Mouse (Mus musculus) C2C12 (cell line): ENCODE data around the gene Faah. TPM values are rescaled to one million over a fixed set of nuclear protein-coding genes. Genes with fewer than 3 reads are reported as not detected.

Source experiments
- H3K27me3 ChIP-seq: one replicate; pipeline ENCODE4 v1.6.1; 2011; ENCODE audit not compliant: control insufficient read depth, insufficient read depth, insufficient read length
- H3K36me3 ChIP-seq: one replicate; pipeline ENCODE4 v1.6.1; 2011; ENCODE audit not compliant: control insufficient read depth, insufficient read depth
- H3K4me3 ChIP-seq: one replicate; pipeline ENCODE4 v1.5.1; 2011; ENCODE audit warnings: mild to moderate bottlenecking, control low read depth; ENCODE audit not compliant: poor library complexity, insufficient read depth, severe bottlenecking
- H3K79me2 ChIP-seq: one replicate; pipeline ENCODE4 v1.6.1; 2011; ENCODE audit not compliant: control insufficient read depth, insufficient read depth
- H3K79me3 ChIP-seq: one replicate; pipeline ENCODE4 v1.6.1; 2011; ENCODE audit warnings: low read depth, control low read depth
- H3ac ChIP-seq: one replicate; pipeline ENCODE3; 2011; ENCODE audit warnings: low read depth; ENCODE audit not compliant: control insufficient read depth, insufficient read length
- CEBPB ChIP-seq: IDR thresholded peaks from one replicate; pipeline ENCODE4 v1.6.1; 2011; ENCODE audit warnings: low read depth, mild to moderate bottlenecking, control low read depth, moderate library complexity
- CTCF ChIP-seq: IDR thresholded peaks from one replicate; pipeline ENCODE4 v1.5.1; 2011; ENCODE audit not compliant: control insufficient read depth, insufficient read depth, insufficient read length
- FOSL1 ChIP-seq: IDR thresholded peaks from one replicate; pipeline ENCODE4 v1.8.0; 2011; ENCODE audit warnings: mild to moderate bottlenecking, low read length; ENCODE audit not compliant: poor library complexity, insufficient read depth, severe bottlenecking
- MAX ChIP-seq: IDR thresholded peaks from one replicate; pipeline ENCODE4 v1.6.1; 2011; ENCODE audit warnings: mild to moderate bottlenecking, control low read depth
- MYOD1 ChIP-seq: IDR thresholded peaks from one replicate; pipeline ENCODE4 v1.6.1; 2011; ENCODE audit warnings: low read depth; ENCODE audit not compliant: control insufficient read depth, insufficient read length
- MYOG ChIP-seq: IDR thresholded peaks from one replicate; pipeline ENCODE4 v1.6.1; 2011; ENCODE audit not compliant: control insufficient read depth, insufficient read length; ENCODE audit errors: extremely low read depth
- USF1 ChIP-seq: IDR thresholded peaks from one replicate; pipeline ENCODE4 v1.6.1; 2011; ENCODE audit warnings: low read depth, mild to moderate bottlenecking, control low read depth, moderate library complexity
- polyA plus RNA-seq: library from polyadenylated mRNA; unstranded; fragments of >200 nt; fragmentation: generic; extraction: Trizol; gene quantifications from one replicate; pipeline ENCODE4 v1.2.1, GENCODE M21; 2012; ENCODE audit warnings: missing spikeins

Faah gene
- polyA plus RNA-seq, 1 experiment: 0.06 TPM

GRCm38 (mm10) chr4:116016396-116016795 is 1.3 kb downstream of the Faah start:
- H3ac ChIP-seq: no peak overlapping the region
- TF ChIP-seq USF1 (no peak), MYOD1 (no peak), MYOG (no peak), FOSL1 (no peak), CTCF (no peak), MAX (no peak), CEBPB (no peak)
- H3K4me3 ChIP-seq: no peak overlapping the region
- no peaks in the 10 kb centered on the region for H3K79me2 ChIP-seq
- H3K79me3 ChIP-seq: no peaks in the 10 kb centered on the region
- H3K27me3 ChIP-seq: peaks cover 56% of the 10 kb centered on the region
- H3K36me3 ChIP-seq: no peaks in the 10 kb centered on the region

GRCm38 (mm10) chr4:116015996-116016395 is 1.7 kb downstream of the Faah start:
- Histone ChIP-seq H3K36me3 (no peaks in the 10 kb centered on the region), H3K27me3 (peaks cover 56% of the 10 kb centered on the region), H3K79me2 (no peaks in the 10 kb centered on the region)

GRCm38 (mm10) chr4:116015502-116015901 is 2.2 kb downstream of the Faah start:
- Histone ChIP-seq H3K36me3 (no peaks in the 10 kb centered on the region), H3K27me3 (peaks cover 56% of the 10 kb centered on the region), H3K4me3 (no peak overlapping the region), H3K79me2 (no peaks in the 10 kb centered on the region), H3ac (no peak overlapping the region), H3K79me3 (no peaks in the 10 kb centered on the region)
- no peak for TF ChIP-seq CEBPB
- TF ChIP-seq MYOG: no peak
- TF ChIP-seq MAX: no peak
- no peak for TF ChIP-seq MYOD1
- no peak for TF ChIP-seq FOSL1
- TF ChIP-seq CTCF: no peak

More at GRCm38 (mm10) chr4:116015996-116016395, 1.7 kb downstream of the Faah start:
- no peak overlapping the region for H3ac ChIP-seq
- TF ChIP-seq MYOD1 (no peak), FOSL1 (no peak), MYOG (no peak)
- H3K79me3 ChIP-seq: no peaks in the 10 kb centered on the region
- no peak overlapping the region for H3K4me3 ChIP-seq

GRCm38 (mm10) chr4:116010186-116010585 is 7.5 kb downstream of the Faah start:
- TF ChIP-seq MYOD1: no peak
- no peak for TF ChIP-seq MYOG
- TF ChIP-seq CEBPB: no peak
- TF ChIP-seq CTCF: no peak
- TF ChIP-seq MAX: no peak
- TF ChIP-seq USF1: no peak
- TF ChIP-seq FOSL1: no peak
- Histone ChIP-seq H3ac (no peak overlapping the region), H3K79me3 (no peaks in the 10 kb centered on the region), H3K36me3 (no peaks in the 10 kb centered on the region), H3K27me3 (peaks cover 28% of the 10 kb centered on the region), H3K4me3 (no peak overlapping the region), H3K79me2 (no peaks in the 10 kb centered on the region)

GRCm38 (mm10) chr4:116001206-116001605 is 16.5 kb downstream of the Faah start:
- no peak for TF ChIP-seq MAX
- no peak for TF ChIP-seq CEBPB
- TF ChIP-seq MYOG: no peak
- no peak for TF ChIP-seq USF1
- no peak for TF ChIP-seq FOSL1
- TF ChIP-seq MYOD1: no peak
- TF ChIP-seq CTCF: no peak

GRCm38 (mm10) chr4:116000671-116001070 is 17.1 kb downstream of the Faah start:
- no peak overlapping the region for H3K4me3 ChIP-seq
- H3K79me2 ChIP-seq: no peaks in the 10 kb centered on the region
- no peaks in the 10 kb centered on the region for H3K79me3 ChIP-seq
- H3K27me3 ChIP-seq: peaks cover 73% of the 10 kb centered on the region
- no peaks in the 10 kb centered on the region for H3K36me3 ChIP-seq
- H3ac ChIP-seq: no peak overlapping the region
- TF ChIP-seq CEBPB (no peak), MAX (no peak), FOSL1 (no peak), CTCF (no peak), USF1 (no peak), MYOG (no peak), MYOD1 (no peak)

More at GRCm38 (mm10) chr4:116001206-116001605, 16.5 kb downstream of the Faah start:
- Histone ChIP-seq H3K4me3 (no peak overlapping the region), H3K79me3 (no peaks in the 10 kb centered on the region), H3K36me3 (no peaks in the 10 kb centered on the region), H3K79me2 (no peaks in the 10 kb centered on the region), H3ac (no peak overlapping the region), H3K27me3 (peaks cover 69% of the 10 kb centered on the region)
